Mouse (Mus musculus) liver, embryonic 14.5 days (tissue): ENCODE data around the gene Slc17a8.

Experiments used
- CTCF ChIP-seq: IDR thresholded peaks from 2 replicates; pipeline ENCODE4 v1.5.1; 2016; ENCODE audit warnings: antibody characterized with exemption, low read depth, control low read depth
- EP300 ChIP-seq: IDR thresholded peaks from 2 replicates; pipeline ENCODE4 v1.6.1; 2016; ENCODE audit warnings: antibody characterized with exemption, low read depth

GRCm38 (mm10) chr10:89595514-89595913, 25.5 kb downstream of the Slc17a8 start:
- no peak for TF ChIP-seq CTCF
- no peak for TF ChIP-seq EP300
